Mouse (Mus musculus) T-helper 2 cell (primary cell): ENCODE measurements at regions not wholly inside any gene's neighbourhood (a gene's known extent, or its start where the extent isn't known, plus 50 kb on each side); places are given as distances from the start of the nearest gene placed in this dataset.

Experiments used
- in situ Hi-C: fragments of 300-600 bp; cut with MboI, MseI; formaldehyde crosslinking; loops from one replicate; pipeline ENCODE4 v1.15.1; 2025; ENCODE audit warnings: high pct_unique_total_duplicates

- in situ Hi-C loops = no loop called here
These were observed 208.8 kb upstream of the Plpp4 start for GRCm38 (mm10) chr7:129048023-129048422.

GRCm38 (mm10) chr7:129049726-129050125 is 207.1 kb upstream of the Plpp4 start:
- in situ Hi-C loops = no loop called here

GRCm38 (mm10) chr7:129050675-129051074 is 206.2 kb upstream of the Plpp4 start:
- in situ Hi-C loops = no loop called here

GRCm38 (mm10) chr7:129066891-129067290 is 189.9 kb upstream of the Plpp4 start:
- in situ Hi-C loops = no loop called here

- in situ Hi-C loops = no loop called here
These were observed 188.7 kb upstream of the Plpp4 start for GRCm38 (mm10) chr7:129068137-129068536.

- in situ Hi-C loops = no loop called here
These were observed 177.0 kb upstream of the Plpp4 start for GRCm38 (mm10) chr7:129079786-129080185.

GRCm38 (mm10) chr7:129091441-129091840 is 165.4 kb upstream of the Plpp4 start:
- in situ Hi-C loops = no loop called here

GRCm38 (mm10) chr7:129096374-129097069 is 160.3 kb upstream of the Plpp4 start:
- in situ Hi-C loops = no loop called here

GRCm38 (mm10) chr7:129102437-129102836 is 154.4 kb upstream of the Plpp4 start:
- in situ Hi-C loops = no loop called here

GRCm38 (mm10) chr7:129134176-129134575 is 122.7 kb upstream of the Plpp4 start:
- in situ Hi-C loops = no loop called here

- in situ Hi-C loops = no loop called here
These were observed 122.1 kb upstream of the Plpp4 start for GRCm38 (mm10) chr7:129134661-129135215.

- in situ Hi-C loops = no loop called here
These were observed 119.4 kb upstream of the Plpp4 start for GRCm38 (mm10) chr7:129137303-129137990.

- in situ Hi-C loops = no loop called here
These were observed 114.8 kb upstream of the Plpp4 start for GRCm38 (mm10) chr7:129141942-129142598.

- in situ Hi-C loops = no loop called here
These were observed 114.3 kb upstream of the Plpp4 start for GRCm38 (mm10) chr7:129142599-129142949.

GRCm38 (mm10) chr7:129155577-129155976 is 101.3 kb upstream of the Plpp4 start:
- in situ Hi-C loops = no loop called here

- in situ Hi-C loops = no loop called here
These were observed 86.9 kb upstream of the Plpp4 start for GRCm38 (mm10) chr7:129169971-129170370.

GRCm38 (mm10) chr7:129190933-129191332 is 65.9 kb upstream of the Plpp4 start:
- in situ Hi-C loops = no loop called here

- in situ Hi-C loops = no loop called here
These were observed 49.8 kb upstream of the Plpp4 start for GRCm38 (mm10) chr7:129207029-129207428.
